ENCODE assay signal across 15 mouse cellular contexts in the genomic region with DNA sequence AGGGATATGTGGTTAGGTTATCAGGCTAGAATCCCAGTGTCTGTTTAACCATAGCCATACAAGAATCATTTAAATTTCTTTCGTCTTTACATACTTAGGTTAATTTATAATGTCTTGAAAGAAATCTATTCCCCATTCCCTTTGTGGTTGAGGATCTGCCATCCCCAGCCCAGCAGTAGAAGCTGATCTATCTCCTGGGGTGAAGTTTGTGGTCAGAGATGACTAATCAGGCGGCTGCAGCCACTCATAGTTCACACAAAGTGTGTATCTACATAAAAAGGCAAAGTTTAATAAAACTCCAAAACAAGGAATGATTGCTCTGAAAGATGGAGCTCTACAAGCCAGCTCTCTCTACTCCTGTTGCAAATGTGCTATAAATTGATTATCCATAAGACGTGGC. TPM values are rescaled to one million over a fixed set of nuclear protein-coding genes. Genes with fewer than 3 reads are reported as not detected.
"Had no signal": no experiment of that assay in that cellular context is flagged by ENCODE, and none has a peak within 500 bp of the region (broad histone marks: within the 10 kb centered on the region; RNA-seq: fewer than 3 reads in every experiment).

No protein-coding gene starts in this region.

- H3K9ac ChIP-seq: limb, embryonic 12.5 days; liver, embryonic 13.5 days; liver, postnatal 0 days; lung, embryonic 15.5 days had no signal

- H3K4me1 ChIP-seq: limb, embryonic 12.5 days; liver, embryonic 13.5 days; lung, embryonic 15.5 days; midbrain, embryonic 10.5 days had no signal

- H3K4me2 ChIP-seq: limb, embryonic 12.5 days; liver, embryonic 13.5 days; lung, embryonic 15.5 days had no signal

- DNase-seq: layer of hippocampus, adult 9-11 months; layer of hippocampus, postnatal 36 days; liver; liver, embryonic 13.5 days; liver, postnatal 0 days; lung, postnatal 14 days; right cerebral cortex, postnatal 25 days; thymus, postnatal 36 days had no signal

- H3K9me3 ChIP-seq: limb, embryonic 12.5 days; liver, embryonic 13.5 days; lung, embryonic 15.5 days; midbrain, embryonic 10.5 days had no signal

- H3K27ac ChIP-seq: limb, embryonic 12.5 days; liver, embryonic 13.5 days; lung, embryonic 15.5 days; midbrain, embryonic 10.5 days had no signal

- H3K4me3 ChIP-seq: limb, embryonic 12.5 days; liver, embryonic 13.5 days; lung, embryonic 15.5 days; midbrain, embryonic 10.5 days had no signal

- H3K27me3 ChIP-seq: limb, embryonic 12.5 days; liver, embryonic 13.5 days; lung, embryonic 15.5 days had no signal

- H3K36me3 ChIP-seq: limb, embryonic 12.5 days; liver, embryonic 13.5 days; lung, embryonic 15.5 days; midbrain, embryonic 10.5 days had no signal

- ATAC-seq: liver, postnatal 0 days; midbrain, embryonic 16.5 days had no signal

RNA-seq across cellular contexts. Expression of a gene that starts 33.6 kb away (rescaled TPM):
- total RNA-seq: layer of hippocampus, adult 18-20 months; layer of hippocampus, postnatal 36 days had no signal
- polyA plus RNA-seq: limb, embryonic 12.5 days; liver, embryonic 13.5 days; midbrain, embryonic 10.5 days; midbrain, embryonic 16.5 days; neural tube, embryonic 14.5 days; small intestine, adult 2 months had no signal
